Mouse (Mus musculus): ENCODE results near the gene Arhgef33.

DNA sequence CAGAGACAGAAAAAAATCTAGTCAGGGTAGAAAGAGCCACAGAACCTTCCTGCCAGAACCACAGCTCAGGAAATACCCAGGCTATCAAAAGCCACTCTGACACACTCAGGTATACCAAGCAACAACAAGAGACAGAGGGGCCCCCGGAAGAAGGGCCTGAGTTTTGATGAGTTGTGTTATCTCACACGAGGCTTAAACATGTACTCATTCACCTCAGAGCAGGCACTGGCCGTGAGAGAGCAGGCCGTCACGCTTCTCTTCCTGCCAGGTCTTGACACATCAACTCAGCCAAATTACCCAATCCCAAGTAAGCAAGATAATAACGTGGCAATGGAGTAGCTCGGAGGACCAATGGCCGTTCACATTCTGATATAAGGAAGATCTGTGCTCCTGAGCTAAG, 16.5 kb downstream of the Arhgef33 start:
- TF ChIP-seq CTCF (IDR thresholded peaks at IDR 0.05; ENCODE audit: insufficient read depth, low read length) = no peak
- no peak for TF ChIP-seq POLR2A (IDR thresholded peaks at IDR 0.05; ENCODE audit: borderline replicate concordance, extremely low read depth, low read depth, low read length)
